Mouse (Mus musculus): Measurements from ENCODE around the gene Dact2.

GRCm38 (mm10) chr17:14233658-14234057 lies 29.6 kb upstream of the Dact2 start:
- TF ChIP-seq CTCF (IDR thresholded peaks at IDR 0.05) (peak; percentile 66), EP300 (IDR thresholded peaks at IDR 0.05) (no peak)

All from lung, postnatal 0 days (tissue).